ENCODE assay signal across 22 mouse cellular contexts in the genomic region with DNA sequence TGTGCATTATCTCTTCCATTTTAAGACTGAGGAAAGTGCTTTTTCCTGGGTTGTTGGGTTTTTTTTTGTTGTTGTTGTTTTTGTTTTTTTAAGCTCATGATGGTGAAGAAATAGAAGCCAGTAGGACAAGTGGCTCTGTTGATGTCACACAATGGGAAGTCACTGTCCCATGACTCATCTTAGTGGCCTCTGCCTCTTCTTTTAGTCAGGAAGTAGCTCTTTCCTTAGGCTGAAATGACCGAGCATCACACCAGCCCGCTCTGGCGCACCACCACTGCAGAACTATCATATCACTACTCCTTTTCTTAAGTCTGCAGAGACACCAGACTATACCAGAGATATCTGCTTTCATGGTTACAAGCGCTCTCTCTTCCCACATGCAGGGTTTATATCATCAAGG.
"Had no signal": no experiment of that assay in that cellular context is flagged by ENCODE, and none has a peak within 500 bp of the region (broad histone marks: within the 10 kb centered on the region; RNA-seq: fewer than 3 reads in every experiment).

No protein-coding gene starts in this region.

- H3K4me3 ChIP-seq: gastrocnemius, adult 2 months; heart, adult 2 months; heart, embryonic 12.5 days; hindbrain, embryonic 10.5 days; hindbrain, embryonic 12.5 days; intestine, embryonic 15.5 days; layer of hippocampus, adult 2 months; left cerebral cortex, adult 2 months; limb, embryonic 10.5 days; limb, embryonic 12.5 days; liver, embryonic 12.5 days had no signal

- H3K36me3 ChIP-seq: hindbrain, embryonic 12.5 days; intestine, embryonic 15.5 days had no signal

- DNase-seq: gastrocnemius, adult 2 months; gastrocnemius, postnatal 10 days; gastrocnemius, postnatal 25 days; heart, adult 2 months; heart, postnatal 10 days; heart, postnatal 4 days; kidney, adult 18-20 months; kidney, adult 8-10 months; kidney, postnatal 10 days; kidney, postnatal 25 days; kidney, postnatal 4 days; liver had no signal

- H3K4me1 ChIP-seq: hindbrain, embryonic 12.5 days had no signal

- H3K27ac ChIP-seq: gastrocnemius, adult 2 months; heart, adult 2 months; hindbrain, embryonic 10.5 days; hindbrain, embryonic 12.5 days; hindbrain, embryonic 14.5 days; intestine, embryonic 15.5 days; layer of hippocampus, adult 2 months; left cerebral cortex, adult 2 months; limb, embryonic 10.5 days; limb, embryonic 12.5 days; liver, embryonic 12.5 days had no signal

- H3K9me3 ChIP-seq: hindbrain, embryonic 10.5 days; hindbrain, embryonic 12.5 days; intestine, embryonic 15.5 days; limb, embryonic 10.5 days; liver, embryonic 12.5 days had no signal

- H3K27me3 ChIP-seq: heart, embryonic 12.5 days; hindbrain, embryonic 12.5 days; intestine, embryonic 15.5 days; limb, embryonic 12.5 days; liver, embryonic 12.5 days had no signal
